Mouse (Mus musculus) hindbrain, embryonic 10.5 days (tissue): ENCODE results near the gene Ak6. TPM values are rescaled to one million over a fixed set of nuclear protein-coding genes. Genes with fewer than 3 reads are reported as not detected.
A peak's percentile ranks its signal among the peaks of the same experiment; 100 is the strongest.

Source experiments
- DNase-seq: peaks from one replicate; pipeline ENCODE4 v3.0.0-alpha.2; 2017; ENCODE audit warnings: low spot score
- H3K27ac ChIP-seq: fragments of 300-500 bp; sonication (generic); 2 replicates; pipeline ENCODE4 v1.5.1; 2016; ENCODE audit warnings: mild to moderate bottlenecking, moderate library complexity
- H3K27me3 ChIP-seq: fragments of 300-500 bp; sonication (generic); 2 replicates; pipeline ENCODE4 v1.6.1; 2016; ENCODE audit warnings: mild to moderate bottlenecking; ENCODE audit not compliant: poor library complexity, insufficient read depth, severe bottlenecking
- H3K36me3 ChIP-seq: fragments of 300-500 bp; sonication (generic); 2 replicates; pipeline ENCODE4 v1.6.1; 2016; ENCODE audit warnings: mild to moderate bottlenecking, moderate library complexity
- H3K4me1 ChIP-seq: fragments of 300-500 bp; sonication (generic); replicated peaks from 2 replicates; pipeline ENCODE4 v1.6.1; 2016; ENCODE audit warnings: mild to moderate bottlenecking
- H3K4me3 ChIP-seq: fragments of 300-500 bp; sonication (generic); 2 replicates; pipeline ENCODE4 v1.5.1; 2016; ENCODE audit warnings: mild to moderate bottlenecking, moderate library complexity
- H3K9me3 ChIP-seq: fragments of 300-500 bp; sonication (generic); 2 replicates; pipeline ENCODE4 v1.6.1; 2016; ENCODE audit warnings: mild to moderate bottlenecking, moderate library complexity
- WGBS: fragments of 180-500 bp; shearing (Covaris S2); methylation state at CpG from one replicate; pipeline ENCODE4 v1.1.7; 2016; 5-methylcytosine and 5-hydroxymethylcytosine counted together
- polyA plus RNA-seq: library from polyadenylated mRNA; unstranded; fragments of >200 nt; fragmentation: Nextera tagmentation; extraction: Ambion mirVana; gene quantifications from 2 replicates; pipeline ENCODE4 v1.2.1, GENCODE M21; 2016

The Ak6 gene
- polyA plus RNA-seq: 336 and 348 TPM in 2 replicates

DNA sequence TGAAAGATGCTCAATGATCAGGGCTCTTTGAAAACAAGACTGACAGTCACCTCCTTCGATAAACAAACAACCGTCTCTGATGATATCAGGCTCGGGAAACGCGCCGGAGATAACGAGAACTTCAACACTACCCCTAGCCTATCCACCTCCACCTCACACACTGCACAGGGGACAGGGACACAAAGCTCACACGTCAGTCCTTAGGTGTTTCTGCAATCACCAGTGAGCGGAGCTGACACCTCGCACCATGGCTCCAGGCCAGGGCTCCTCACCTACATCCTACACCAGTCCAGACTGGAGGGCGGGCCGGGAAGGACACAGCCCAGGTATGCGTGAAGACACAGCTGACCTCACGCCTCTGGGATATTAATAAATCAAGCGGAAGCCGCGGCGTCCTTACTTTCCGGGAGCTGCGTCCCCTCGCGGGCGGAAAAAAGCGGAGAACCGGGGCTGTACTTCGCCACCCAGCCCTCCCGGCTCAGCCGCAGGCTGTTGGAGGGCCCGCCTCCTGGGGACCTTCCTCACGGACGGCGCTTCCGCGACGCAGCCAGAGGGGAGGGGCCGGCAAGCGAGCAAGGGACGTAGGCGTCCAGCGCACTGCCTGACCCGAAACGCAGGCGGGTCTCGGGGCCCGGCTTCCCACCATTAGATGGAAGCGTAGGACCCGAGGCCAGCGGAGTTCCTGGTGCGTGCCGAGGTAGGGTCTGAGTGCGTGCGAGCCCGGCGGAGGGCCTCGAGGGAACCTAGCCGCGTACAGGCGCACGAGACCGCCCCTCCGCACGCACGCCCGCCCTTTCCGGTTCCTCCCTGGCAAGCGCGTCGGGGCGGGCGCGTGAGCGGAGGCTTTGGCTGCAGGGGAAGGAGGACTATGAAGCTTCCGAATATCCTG is at the start of gene Ak6, which contains the start of gene Rad17:
Gene Ak6 (plus strand): TSS at position 430 of the 889 bp plus-strand sequence.
Gene Rad17 (minus strand): TSS at position 502 of the 889 bp plus-strand sequence.
- peak within 1 kb of the TSS; percentile 100 for H3K27ac ChIP-seq
- peak; percentile 93 for DNase-seq
- H3K27me3 ChIP-seq: no peaks in the 10 kb centered on the region
- peaks cover 9% of the 10 kb centered on the region for H3K4me1 ChIP-seq
- H3K4me3 ChIP-seq: peak within 1 kb of the TSS; percentile 94
- H3K36me3 ChIP-seq: peaks cover 40% of the 10 kb centered on the region
- H3K9me3 ChIP-seq: no peaks in the 10 kb centered on the region
- under 1% methylated on average over 73 of the region's 73 CpGs for WGBS

DNA sequence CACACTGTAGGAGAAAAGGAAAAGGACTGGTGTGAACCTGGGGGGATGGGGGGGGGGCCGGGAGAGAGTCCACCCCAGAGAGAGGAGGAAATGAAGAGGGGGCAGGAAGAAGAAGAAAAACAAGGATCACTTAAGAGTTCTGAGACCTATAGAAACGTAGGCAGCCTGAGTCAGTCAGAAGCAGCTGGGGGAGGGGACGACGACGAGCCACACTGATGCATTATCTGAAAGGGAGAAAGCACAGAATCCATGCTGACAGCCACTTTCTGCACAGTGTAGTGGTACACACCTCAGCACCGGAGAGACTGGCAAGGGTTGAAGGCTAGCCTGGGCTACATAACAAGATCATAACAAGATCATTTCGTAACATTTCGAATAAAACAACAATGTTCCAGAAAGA is 49.7 kb upstream of the Ak6 start:
- no peaks in the 10 kb centered on the region for H3K36me3 ChIP-seq
- no peak overlapping the region for H3K4me3 ChIP-seq
- no peaks in the 10 kb centered on the region for H3K9me3 ChIP-seq
- DNase-seq: no peak
- H3K27me3 ChIP-seq: no peaks in the 10 kb centered on the region
- H3K4me1 ChIP-seq: peaks cover 15% of the 10 kb centered on the region; the same call in 1 of the 2 replicates
- no peak overlapping the region for H3K27ac ChIP-seq
- 64% methylated on average over 8 of the region's 8 CpGs for WGBS

DNA sequence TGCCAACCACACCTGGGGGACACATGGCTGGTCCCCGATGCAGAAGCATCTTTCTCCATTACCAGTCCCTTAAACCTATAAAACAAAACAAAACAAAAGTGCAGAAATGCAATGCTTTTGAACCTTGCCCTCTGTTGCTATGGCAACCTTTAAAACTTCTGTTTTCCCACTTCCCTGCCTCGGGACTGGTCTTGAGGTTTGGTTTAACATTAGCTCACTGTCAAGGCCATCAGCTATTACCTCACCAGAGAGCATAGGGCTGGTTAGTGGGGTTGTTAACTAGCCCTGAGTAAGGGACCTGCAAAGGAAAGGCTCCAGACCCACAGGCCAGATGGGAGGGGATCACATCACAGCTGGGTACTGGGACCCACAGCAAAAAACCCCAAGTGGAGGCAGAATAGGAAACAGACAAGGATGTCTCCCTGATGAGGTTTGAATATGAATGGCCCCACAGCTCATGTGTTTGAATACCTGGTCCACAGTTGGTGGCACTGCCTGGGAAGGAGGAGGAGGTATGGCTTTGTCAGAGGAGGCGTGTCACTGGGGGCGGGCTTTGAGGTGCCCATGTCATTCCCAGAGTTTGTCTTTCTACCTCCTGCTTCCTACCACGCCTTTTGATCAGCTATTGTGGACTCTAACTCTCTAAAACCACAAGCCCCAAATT is 48.4 kb upstream of the Ak6 start:
- Histone ChIP-seq H3K27ac (no peak overlapping the region), H3K4me3 (no peak overlapping the region), H3K9me3 (no peaks in the 10 kb centered on the region), H3K4me1 (peaks cover 9% of the 10 kb centered on the region; the same call in 1 of the 2 replicates), H3K27me3 (no peaks in the 10 kb centered on the region), H3K36me3 (no peaks in the 10 kb centered on the region)
- no peak for DNase-seq
- WGBS: 65% methylated on average over 5 of the region's 5 CpGs

DNA sequence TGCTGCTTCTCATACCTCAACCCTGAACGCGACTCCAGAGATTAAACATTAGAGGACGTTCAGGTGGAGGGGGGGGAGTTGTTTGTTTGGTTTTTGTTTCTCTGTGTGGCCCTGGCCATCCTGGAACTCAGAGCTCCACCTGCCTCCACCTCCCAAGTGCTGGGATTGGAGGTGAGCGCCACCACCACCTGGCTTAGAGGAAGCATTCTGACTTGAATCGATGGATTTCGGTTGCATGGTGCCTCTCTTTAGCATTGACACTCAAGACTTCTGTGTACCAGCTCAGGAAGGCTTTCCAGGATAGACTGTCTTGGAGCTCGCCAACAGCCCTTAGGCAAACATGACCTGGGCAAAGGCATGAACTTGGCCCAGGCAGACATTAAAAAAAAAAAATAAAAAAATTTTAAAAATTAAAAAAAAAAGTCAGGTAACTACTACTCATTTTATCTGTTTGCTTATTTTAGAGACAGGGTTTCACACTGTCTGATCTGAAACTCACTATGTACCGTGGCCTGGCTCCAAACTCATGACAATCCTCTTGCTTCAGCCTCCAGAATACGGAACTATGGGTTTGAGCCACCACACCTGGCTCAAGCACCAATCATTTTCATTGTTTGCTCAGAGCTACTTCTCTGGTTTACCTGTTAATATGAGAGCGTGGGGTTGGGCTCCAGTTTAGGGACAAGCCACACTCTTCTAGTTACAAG is 47.6 kb upstream of the Ak6 start:
- Histone ChIP-seq H3K4me1 (peaks cover 9% of the 10 kb centered on the region; the same call in 1 of the 2 replicates), H3K27ac (no peak overlapping the region), H3K27me3 (no peaks in the 10 kb centered on the region), H3K36me3 (no peaks in the 10 kb centered on the region), H3K4me3 (no peak overlapping the region), H3K9me3 (no peaks in the 10 kb centered on the region)
- no peak for DNase-seq
- 89% methylated on average over 10 of the region's 10 CpGs for WGBS

DNA sequence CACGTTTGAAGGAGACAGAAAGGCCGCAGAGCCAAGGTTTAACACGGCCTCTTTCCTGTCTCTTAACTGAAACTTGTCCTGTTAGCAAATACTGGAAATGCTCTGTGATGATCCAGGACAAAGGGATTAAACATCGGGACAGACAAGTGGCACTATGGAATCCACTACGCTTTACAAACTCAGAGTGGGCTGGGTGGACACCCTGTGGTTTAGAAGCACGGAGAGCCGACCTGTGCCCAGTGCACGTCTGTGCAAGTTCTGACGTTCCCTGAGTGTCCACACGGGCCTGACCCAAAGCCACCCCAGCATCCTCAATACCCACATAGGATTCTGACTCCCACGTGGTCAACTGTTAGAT is 47.1 kb upstream of the Ak6 start:
- Histone ChIP-seq H3K27ac (no peak overlapping the region), H3K36me3 (no peaks in the 10 kb centered on the region), H3K9me3 (no peaks in the 10 kb centered on the region), H3K4me1 (peaks cover 9% of the 10 kb centered on the region; the same call in 1 of the 2 replicates), H3K27me3 (no peaks in the 10 kb centered on the region), H3K4me3 (no peak overlapping the region)
- 88% methylated on average over 11 of the region's 11 CpGs for WGBS
- DNase-seq: no peak

DNA sequence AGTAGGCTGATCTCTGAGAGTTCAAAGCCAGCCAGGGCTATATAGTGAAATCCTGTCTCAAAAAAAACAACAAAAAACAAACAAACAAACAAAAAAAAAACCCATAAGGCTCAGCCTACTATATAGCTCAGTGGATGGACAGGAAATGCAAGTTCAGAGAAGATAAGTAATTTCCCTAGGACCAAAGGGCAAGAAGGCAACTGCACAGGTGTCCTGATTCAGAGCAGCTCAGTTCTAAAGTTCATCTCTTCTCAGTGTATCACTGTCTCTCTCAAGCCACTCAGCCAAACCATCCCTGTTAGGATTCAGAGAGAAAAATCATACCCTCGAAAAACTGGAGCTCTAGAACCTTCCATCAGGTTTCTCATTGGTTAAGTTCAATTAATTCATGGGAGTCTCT is 44.9 kb upstream of the Ak6 start:
- Histone ChIP-seq H3K9me3 (no peaks in the 10 kb centered on the region), H3K4me3 (no peak overlapping the region), H3K27me3 (no peaks in the 10 kb centered on the region), H3K27ac (no peak overlapping the region), H3K4me1 (peaks cover 9% of the 10 kb centered on the region; the same call in 1 of the 2 replicates), H3K36me3 (no peaks in the 10 kb centered on the region)
- DNase-seq: no peak
- 64% methylated on average over 1 of the region's 1 CpGs for whole genome bisulfite sequencing

DNA sequence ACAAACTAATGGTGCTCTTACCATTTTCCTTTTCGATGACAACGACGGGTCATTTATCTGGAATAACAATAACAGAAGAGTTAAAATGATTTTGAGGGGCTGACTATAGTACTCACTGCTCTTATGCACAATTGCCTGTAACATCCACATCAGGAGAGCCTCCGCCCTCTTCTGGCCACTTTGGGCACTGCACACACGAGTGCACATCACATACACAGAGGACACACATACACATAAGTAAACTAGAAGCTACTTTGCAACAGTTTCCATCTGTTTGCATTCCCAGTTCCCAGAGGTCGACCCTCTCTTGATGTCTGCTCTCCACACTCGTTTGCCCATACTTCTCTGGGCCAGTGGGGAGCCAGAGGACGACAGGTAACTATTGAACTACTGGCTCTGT is 43.0 kb upstream of the Ak6 start:
- WGBS: 88% methylated on average over 8 of the region's 8 CpGs
- Histone ChIP-seq H3K27me3 (no peaks in the 10 kb centered on the region), H3K36me3 (peaks cover 11% of the 10 kb centered on the region; the same call in 1 of the 2 replicates), H3K9me3 (no peaks in the 10 kb centered on the region), H3K4me3 (no peak overlapping the region), H3K27ac (no peak overlapping the region), H3K4me1 (peaks cover under 1% of the 10 kb centered on the region; the same call in 1 of the 2 replicates)
- DNase-seq: no peak

DNA sequence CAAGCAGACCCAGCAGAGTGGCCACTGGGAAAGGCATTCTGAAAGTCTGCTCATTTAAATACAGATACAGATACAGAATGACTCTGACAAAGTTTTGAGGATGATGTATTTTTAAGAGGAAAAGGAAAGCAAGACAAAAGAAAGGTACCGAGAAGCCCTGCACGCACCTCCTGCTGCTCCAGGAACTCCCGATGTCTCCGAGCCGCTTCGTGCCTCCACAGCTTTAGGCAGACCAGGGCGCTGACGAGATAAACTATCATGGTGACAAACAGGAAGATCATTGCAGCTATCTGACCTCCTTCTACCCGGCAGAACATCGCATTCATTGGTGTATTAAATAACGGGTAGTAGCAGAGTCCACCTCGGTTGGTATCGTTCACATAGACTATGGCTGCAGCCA is 39.5 kb upstream of the Ak6 start:
- Histone ChIP-seq H3K27me3 (peaks cover 10% of the 10 kb centered on the region), H3K36me3 (peaks cover 11% of the 10 kb centered on the region; the same call in 1 of the 2 replicates), H3K27ac (no peak overlapping the region), H3K9me3 (no peaks in the 10 kb centered on the region), H3K4me1 (peaks cover 2% of the 10 kb centered on the region; the same call in 1 of the 2 replicates), H3K4me3 (no peak overlapping the region)
- DNase-seq: no peak
- 94% methylated on average over 13 of the region's 13 CpGs for WGBS

DNA sequence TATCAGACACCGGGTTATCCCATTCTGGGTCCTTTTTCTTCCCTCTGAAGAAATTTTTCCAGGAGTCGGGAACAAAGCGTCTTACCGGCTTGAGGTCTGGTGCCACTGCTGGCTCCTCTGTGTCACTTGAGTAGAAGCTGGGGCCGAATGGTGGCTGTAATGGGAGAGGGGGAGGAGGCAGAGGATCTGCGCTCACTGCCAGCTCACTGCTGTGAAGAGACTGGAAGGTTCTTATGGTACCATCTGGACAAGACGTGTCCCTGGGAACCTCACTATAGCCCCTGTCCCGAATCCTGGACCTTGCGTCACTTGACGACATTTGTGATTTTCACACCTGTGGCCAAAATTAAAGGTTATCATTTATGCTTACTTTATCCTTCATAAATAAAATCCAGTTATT is 38.5 kb upstream of the Ak6 start:
- no peak overlapping the region for H3K27ac ChIP-seq
- no peak overlapping the region for H3K4me3 ChIP-seq
- H3K9me3 ChIP-seq: no peaks in the 10 kb centered on the region
- H3K4me1 ChIP-seq: peaks cover 9% of the 10 kb centered on the region
- DNase-seq: no peak
- H3K27me3 ChIP-seq: peaks cover 20% of the 10 kb centered on the region
- H3K36me3 ChIP-seq: peaks cover 12% of the 10 kb centered on the region
- WGBS: 90% methylated on average over 10 of the region's 10 CpGs

DNA sequence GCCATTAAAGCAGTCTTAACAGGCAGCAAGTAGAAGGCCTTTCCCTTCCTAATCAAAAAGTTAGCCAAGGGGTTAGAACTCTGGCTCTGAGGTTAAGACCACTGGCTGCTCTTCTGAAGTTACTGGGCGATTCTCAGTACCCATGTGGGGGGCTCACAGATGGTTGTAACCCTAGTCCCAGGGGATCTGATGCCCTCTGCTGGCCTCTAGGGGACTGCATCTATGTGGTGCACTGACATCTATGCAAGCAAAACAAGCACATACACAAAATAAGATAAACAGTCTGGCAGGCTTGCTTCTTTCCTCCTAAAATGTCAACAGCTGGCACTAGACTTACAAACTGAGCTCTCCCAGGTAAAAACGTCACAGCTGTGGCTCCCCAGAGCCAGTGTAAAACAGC is 37.9 kb upstream of the Ak6 start:
- Histone ChIP-seq H3K27me3 (peaks cover 26% of the 10 kb centered on the region), H3K36me3 (peaks cover 18% of the 10 kb centered on the region), H3K4me1 (peaks cover 9% of the 10 kb centered on the region), H3K4me3 (no peak overlapping the region), H3K9me3 (no peaks in the 10 kb centered on the region), H3K27ac (no peak overlapping the region)
- 64% methylated on average over 2 of the region's 2 CpGs for WGBS
- DNase-seq: no peak

DNA sequence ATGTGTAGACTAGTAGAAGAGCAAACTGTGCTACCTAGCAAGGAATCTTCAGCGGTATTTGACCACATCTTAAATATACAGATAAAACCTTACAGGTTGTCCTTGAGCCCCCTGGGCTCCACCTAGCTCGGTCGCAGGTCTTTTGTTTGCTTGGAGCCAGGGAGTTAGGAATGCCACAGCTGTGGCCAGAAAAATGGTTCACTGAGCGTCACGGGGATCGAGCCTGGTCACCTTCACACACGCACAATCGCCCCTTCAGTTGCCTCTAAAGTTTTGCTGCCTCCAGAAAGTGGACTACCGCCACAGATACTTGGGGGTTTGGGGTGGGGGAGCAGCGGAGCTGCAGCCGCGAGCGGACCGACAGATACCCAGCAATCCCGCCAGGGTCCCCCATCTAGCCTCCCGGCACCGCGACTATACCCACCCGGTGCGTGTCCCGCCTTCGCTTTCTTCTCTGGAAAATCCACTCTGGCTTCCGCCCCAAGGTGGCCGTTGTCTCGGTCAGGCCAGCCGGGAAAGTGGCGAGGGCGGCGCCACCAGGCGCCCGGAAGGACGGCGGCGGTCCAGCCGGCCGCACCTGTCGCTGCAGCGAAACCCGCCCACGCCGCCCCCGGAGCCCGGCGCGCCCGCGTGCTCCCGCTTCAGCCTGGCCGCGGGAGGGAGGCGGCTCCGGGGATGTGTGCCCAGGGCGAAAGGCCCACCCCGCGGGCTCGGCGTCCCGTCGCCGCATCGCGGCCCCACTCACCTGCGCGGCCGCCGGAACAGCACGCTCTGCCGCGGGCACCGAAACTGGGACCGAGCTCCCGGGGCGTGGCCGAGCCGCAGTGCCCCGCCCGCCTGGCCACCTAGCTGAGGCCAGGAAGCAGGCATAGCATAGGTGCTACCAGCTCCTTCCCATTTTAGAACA is 34.3 kb upstream of the Ak6 start, which contains the start of gene Marveld2:
Gene Marveld2 (minus strand): TSS at position 791 of the 907 bp plus-strand sequence.
- Histone ChIP-seq H3K36me3 (peaks cover 44% of the 10 kb centered on the region), H3K4me1 (peaks cover 9% of the 10 kb centered on the region), H3K27me3 (peaks cover 29% of the 10 kb centered on the region), H3K27ac (peak within 1 kb of the TSS; percentile 78), H3K4me3 (peak within 1 kb of the TSS; percentile 73), H3K9me3 (no peaks in the 10 kb centered on the region)
- DNase-seq: peak; percentile 25
- WGBS: 1% methylated on average over 76 of the region's 77 CpGs

DNA sequence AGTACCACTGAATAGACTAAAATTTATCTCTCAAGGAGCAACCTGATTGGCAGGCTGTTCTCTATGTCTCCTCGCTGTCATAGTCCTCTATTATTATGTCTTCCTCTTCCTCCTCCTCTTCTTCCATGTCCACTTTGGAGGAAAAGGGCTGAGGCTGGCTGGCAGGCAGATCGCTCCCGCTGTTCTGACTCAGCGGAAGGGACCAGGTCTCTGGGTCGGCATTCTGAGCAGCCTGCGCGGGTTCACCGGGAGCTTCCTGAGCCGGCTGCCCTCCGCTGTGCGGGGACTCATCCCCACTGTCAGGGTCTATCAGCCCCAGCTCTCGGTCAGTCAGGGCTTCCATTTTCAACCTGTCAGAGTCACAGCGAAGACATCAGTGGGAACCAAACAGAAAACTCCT is 33.2 kb upstream of the Ak6 start:
- DNase-seq: no peak
- H3K4me1 ChIP-seq: peaks cover 9% of the 10 kb centered on the region
- H3K27ac ChIP-seq: no peak overlapping the region
- no peaks in the 10 kb centered on the region for H3K9me3 ChIP-seq
- no peak overlapping the region for H3K4me3 ChIP-seq
- peaks cover 48% of the 10 kb centered on the region for H3K36me3 ChIP-seq
- WGBS: 78% methylated on average over 13 of the region's 13 CpGs
- H3K27me3 ChIP-seq: peaks cover 29% of the 10 kb centered on the region
